Mouse (Mus musculus) left cerebral cortex, adult 18-20 months (tissue): ENCODE results near the gene Spin2d. TPM values are rescaled to one million over a fixed set of nuclear protein-coding genes. Genes with fewer than 3 reads are reported as not detected.
"Not testable (repeated sequence)": the region's sequence is repeated elsewhere in the genome, so short reads cannot be mapped to it uniquely, and the experiment has no call there.

Source experiments
- DNase-seq, 2 experiments: peaks; one replicate each; pipeline ENCODE4 v3.0.0; 2021 to 2022; ENCODE audit warnings: low spot score in 2 of 2, mixed read lengths in 1 of 2
- long read RNA-seq, 2 experiments: library from polyadenylated mRNA; stranded (forward); transcript quantifications; one replicate each; pipeline ENCODE4 v2.0.0; 2021
- total RNA-seq, 2 experiments: library from RNA; stranded (reverse); gene quantifications; 2 replicates each; pipeline ENCODE4 v1.2.3; 2021

Spin2d gene
- total RNA-seq, result not detected
- long read RNA-seq, experiment 1, result 0 reads
- long read RNA-seq, experiment 2, result 0 reads

DNA sequence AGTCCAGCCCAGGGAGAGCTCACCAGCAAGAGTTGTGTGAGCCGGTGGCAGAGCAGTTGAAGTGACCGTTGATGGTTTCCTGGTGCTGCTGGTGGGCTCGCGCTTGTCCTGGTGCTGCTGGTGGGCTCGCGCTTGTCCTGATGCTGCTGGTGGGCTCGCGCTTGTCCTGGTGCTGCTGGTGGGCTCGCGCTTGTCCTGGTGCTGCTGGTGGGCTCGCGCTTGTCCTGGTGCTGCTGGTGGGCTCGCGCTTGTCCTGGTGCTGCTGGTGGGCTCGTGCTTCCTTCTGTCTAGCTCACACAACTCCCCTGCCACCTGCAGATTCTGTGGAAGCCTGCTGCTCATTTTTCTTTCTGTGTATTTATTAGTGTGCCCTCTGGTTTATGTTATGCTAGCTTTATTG, at the start of gene Spin2d:
TSS of gene Spin2d (minus strand) at position 101 of the 400 bp plus-strand sequence.
- not testable (repeated sequence) for DNase-seq

DNA sequence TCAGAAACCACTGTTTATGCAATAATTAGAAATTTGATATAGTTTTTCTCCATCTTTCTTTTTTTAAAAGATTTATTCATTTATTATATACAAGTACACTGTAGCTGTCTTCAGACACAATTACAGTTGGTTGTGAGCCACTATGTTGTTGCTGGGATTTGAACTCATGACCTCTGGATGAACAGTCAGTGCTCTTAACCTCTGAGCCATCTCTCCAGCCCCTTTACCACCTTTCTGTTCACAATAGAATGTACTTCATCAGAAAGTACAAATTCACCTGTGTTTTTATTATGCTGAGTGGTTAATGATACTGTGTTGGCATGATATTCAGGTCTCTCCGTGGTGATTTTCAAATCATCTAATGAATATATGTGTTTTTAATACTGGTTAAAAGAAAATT, 48.6 kb upstream of the Spin2d start:
- no peak for DNase-seq

DNA sequence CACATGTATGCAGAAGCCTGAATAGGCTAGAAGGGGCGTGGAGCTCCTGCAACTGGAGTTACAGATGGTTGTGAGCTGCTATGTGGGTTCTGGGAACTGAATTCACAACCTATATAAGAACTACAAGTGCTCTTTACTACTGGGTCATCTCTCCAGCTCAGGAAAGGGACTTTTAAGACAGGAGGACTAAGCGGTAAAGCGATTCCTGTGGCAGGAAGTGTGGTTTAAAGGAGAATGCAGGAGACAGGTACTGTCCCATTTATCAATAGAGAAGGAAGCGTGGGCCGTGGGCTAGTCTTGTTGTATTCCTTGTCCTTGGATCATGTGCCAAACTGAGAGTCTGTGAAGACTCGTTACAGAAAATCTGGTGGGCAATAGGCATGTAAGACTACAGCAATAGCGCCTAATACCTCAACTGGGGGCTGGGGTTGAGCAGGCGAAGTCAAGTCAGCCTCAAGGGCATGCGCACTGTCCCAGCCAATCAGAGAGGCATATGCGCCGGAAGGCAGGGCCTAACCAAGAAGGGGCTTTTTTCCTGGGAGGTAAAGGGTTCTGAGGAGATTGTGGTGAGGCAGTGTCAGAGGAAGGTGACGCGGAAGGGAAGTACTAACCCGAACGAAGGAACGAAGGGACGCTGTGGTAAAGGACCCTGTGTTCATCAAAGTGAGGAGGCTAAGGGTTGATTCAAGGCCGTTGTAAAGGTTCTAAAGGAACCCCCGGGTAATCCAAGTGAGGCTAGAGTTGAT, 37.2 kb upstream of the Spin2d start, which contains the start of gene Xlr4b:
TSS of gene Xlr4b (plus strand) at position 515 of the 746 bp plus-strand sequence.
- DNase-seq, result not testable (repeated sequence)

DNA sequence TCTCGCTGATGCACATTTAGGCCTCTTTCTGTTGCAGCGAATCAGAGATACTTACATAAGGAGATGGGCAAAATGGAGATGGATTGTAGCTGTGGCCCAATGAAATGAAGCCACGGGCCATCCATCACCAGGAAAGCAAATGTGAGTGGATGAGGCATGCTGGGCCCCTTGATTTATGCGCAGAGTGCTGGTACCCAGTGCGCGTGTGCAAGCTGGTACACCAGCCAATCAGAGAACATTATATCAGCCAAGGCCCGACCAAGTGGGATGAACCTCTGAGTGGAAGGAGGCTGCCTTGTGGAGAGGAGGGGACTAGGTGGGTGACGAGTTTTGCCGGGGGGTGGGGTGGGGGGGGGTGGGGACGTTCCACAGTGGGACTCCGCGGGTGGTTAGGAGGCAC, 15.1 kb upstream of the Spin2d start, which contains the start of gene Xlr3b:
TSS of gene Xlr3b (plus strand) at position 274 of the 400 bp plus-strand sequence.
- peak in 1 of 2 experiments; percentile 1 for DNase-seq

DNA sequence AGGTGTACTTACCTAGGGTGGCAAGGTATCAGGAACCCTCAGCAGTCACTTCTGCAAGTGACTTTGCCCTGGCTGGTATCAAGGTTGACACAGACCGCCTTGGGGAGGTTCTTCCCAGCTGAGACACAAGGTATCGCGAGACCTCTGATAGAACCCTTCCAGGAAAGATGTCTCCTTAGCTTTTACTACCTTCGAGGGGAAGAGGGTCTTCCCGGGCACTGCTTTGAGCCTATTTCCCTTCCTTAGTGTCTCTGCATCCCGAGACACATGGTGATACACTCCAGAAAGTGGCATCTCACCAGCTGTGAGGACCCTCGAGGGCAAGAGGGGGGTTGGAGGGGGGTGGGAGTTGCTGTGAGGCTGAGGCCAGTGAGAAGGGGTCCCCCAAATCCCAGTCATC, 27.4 kb downstream of the Spin2d start, which contains the start of gene DXBay18:
TSS of gene DXBay18 (minus strand) at position 101 of the 400 bp plus-strand sequence.
- DNase-seq, result not testable (repeated sequence)

DNA sequence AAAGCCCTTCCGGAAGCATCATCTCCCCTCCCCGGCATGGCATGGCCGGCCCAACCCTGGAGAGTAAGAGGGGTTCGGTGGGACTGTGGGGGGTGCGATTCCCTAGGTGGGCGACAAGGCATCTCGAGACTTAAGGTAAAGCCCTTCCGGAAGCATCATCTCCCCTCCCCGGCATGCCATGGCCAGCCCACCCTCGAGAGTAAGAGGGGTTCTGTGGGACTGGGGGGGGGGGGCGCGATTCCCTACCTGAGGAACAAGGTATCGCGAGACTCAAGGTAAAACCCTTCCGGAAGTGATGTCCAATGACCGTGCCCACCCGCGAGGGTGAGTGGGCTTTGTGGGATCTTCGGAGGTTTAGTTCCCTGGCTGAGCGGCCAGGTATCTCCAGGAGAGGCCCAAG, 28.3 kb downstream of the Spin2d start, which contains the start of gene Xlr5b:
TSS of gene Xlr5b (plus strand) at position 301 of the 400 bp plus-strand sequence.
- not testable (repeated sequence) for DNase-seq

DNA sequence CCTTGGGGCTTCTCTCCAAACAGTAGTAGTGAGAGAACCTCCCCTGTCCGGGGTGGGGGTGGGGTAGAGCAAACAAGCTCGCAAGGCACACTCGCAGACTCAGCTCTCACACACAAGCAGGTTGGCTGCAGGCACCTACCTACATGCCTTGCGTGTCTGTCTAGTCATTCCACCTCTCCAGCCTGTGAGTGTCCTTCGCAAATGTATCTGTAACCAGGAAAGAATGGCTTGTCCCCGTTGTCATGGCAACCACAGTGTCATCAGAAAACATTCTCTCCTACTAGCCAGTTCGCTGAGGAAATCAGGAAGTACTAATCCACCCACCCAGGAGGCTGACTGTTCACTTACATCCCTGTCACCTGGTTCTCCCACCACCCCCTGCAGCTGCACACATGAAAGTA, 33.6 kb downstream of the Spin2d start:
- not testable (repeated sequence) for DNase-seq

Other genes with a start within 250 kb of the Spin2d start
- gene Zfp185, start 189.7 kb downstream of the Spin2d start, total RNA-seq, result under 1 TPM; 0.95 to 0.96 TPM
- gene Pnma5, start 139.9 kb downstream of the Spin2d start, total RNA-seq, result under 1 TPM; 0.21 to 0.40 TPM
- gene Pnma3, start 112.2 kb downstream of the Spin2d start, total RNA-seq, result 10 to 100 TPM; 15.5 to 15.9 TPM
- not detected for gene Xlr4a, start 94.5 kb downstream of the Spin2d start, total RNA-seq
- 1 to 10 TPM in 1 of 2 experiments, not detected in 1; 3.6 TPM for gene Xlr3a, start 79.9 kb downstream of the Spin2d start, total RNA-seq
- gene Gm14685, start 59.9 kb downstream of the Spin2d start, total RNA-seq, result 1 to 10 TPM in 1 of 2 experiments, under 1 TPM in 1; 0.94 to 2.3 TPM
- gene Xlr5b, start 28.2 kb downstream of the Spin2d start, total RNA-seq, result not detected
- under 1 TPM in 1 of 2 experiments, not detected in 1; 0.89 TPM for gene DXBay18, start 27.5 kb downstream of the Spin2d start, total RNA-seq
- 1 to 10 TPM; 4.4 to 9.2 TPM for gene Xlr3b, start 15.2 kb upstream of the Spin2d start, total RNA-seq
- gene Xlr4b, start 37.3 kb upstream of the Spin2d start, total RNA-seq, result under 1 TPM in 1 of 2 experiments, not detected in 1; 0.95 TPM
- 10 to 100 TPM; 16.3 to 19.0 TPM for gene F8a, start 51.3 kb upstream of the Spin2d start, total RNA-seq
- not detected for gene Xlr4c, start 66.1 kb upstream of the Spin2d start, total RNA-seq
- not detected for gene Xlr3c, start 88.4 kb upstream of the Spin2d start, total RNA-seq
- gene Xlr5a, start 116.0 kb upstream of the Spin2d start, total RNA-seq, result not detected
- gene Xlr5c, start 116.0 kb upstream of the Spin2d start, total RNA-seq, result not detected
- gene Gm45015, start 159.9 kb upstream of the Spin2d start, total RNA-seq, result not detected
- gene Zfp275, start 165.6 kb upstream of the Spin2d start, total RNA-seq, result 10 to 100 TPM; 16.0 to 20.2 TPM
- not detected for gene Gm18336, start 221.7 kb upstream of the Spin2d start, total RNA-seq
- gene Zfp92, start 234.1 kb upstream of the Spin2d start, total RNA-seq, result 1 to 10 TPM; 1.5 to 2.8 TPM